Mouse (Mus musculus): ENCODE results near the gene Rpl15. TPM values are rescaled to one million over a fixed set of nuclear protein-coding genes. Genes with fewer than 3 reads are reported as not detected.
"Not testable (repeated sequence)": the region's sequence is repeated elsewhere in the genome, so short reads cannot be mapped to it uniquely, and the experiment has no call there.

The Rpl15 gene
- total and polyA plus RNA-seq, 3 experiments, result 1,059 to 2,467 (median 2,059) TPM

DNA sequence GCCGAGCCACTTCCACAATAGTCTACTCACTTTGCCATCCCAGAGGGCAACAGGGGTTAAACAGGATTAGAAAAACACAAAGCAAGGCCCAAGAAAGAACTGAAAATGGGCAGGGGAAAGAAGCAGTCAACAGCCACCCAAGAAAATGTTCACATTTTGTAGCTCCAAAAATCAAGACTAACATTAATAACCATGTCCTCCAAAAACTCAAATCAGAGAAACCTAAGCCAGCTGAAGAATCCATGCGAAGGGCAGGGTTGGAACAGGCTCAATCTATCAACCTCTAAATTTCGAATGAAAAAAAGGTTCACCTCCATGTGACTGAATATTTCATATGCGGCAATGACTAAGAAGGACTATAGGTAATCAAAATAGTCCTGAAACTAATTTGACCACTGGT, 33.8 kb downstream of the Rpl15 start:
- H3K27me3 ChIP-seq (replicated peaks), result peaks cover 11% of the 10 kb centered on the region
- H3K4me3 ChIP-seq (replicated peaks in 1 of 3; ENCODE audit: low read depth in 2 of 3, low read length in 2 of 3, poor library complexity in 1 of 3), result peak overlapping the region in 2 of 3 experiments; percentile 60 to 67
- dilution Hi-C loops (cut with MboI; ENCODE audit: extremely low pct_ligation_motif_present, extremely low pct_unique_long_range_greater_than_20kb, low sequenced_read_pairs), result no loop called here
- H3K27ac ChIP-seq (ENCODE audit: insufficient read depth, low read depth), result no peak overlapping the region
- no peaks in the 10 kb centered on the region for H3K36me3 ChIP-seq (replicated peaks in 1 of 2; ENCODE audit: control insufficient read depth in 1 of 2, insufficient read depth in 1 of 2, low read length in 1 of 2)
- H3K79me2 ChIP-seq (replicated peaks; ENCODE audit: control insufficient read depth, extremely low read depth, insufficient read depth, poor library complexity, severe bottlenecking), result no peaks in the 10 kb centered on the region
- H3K9me3 ChIP-seq (replicated peaks; ENCODE audit: low read length), result no peaks in the 10 kb centered on the region
- peak overlapping the region; percentile 56 for H3K9ac ChIP-seq (ENCODE audit: insufficient read depth, low read depth)
- peak overlapping the region; percentile 83 for H3K4me2 ChIP-seq (ENCODE audit: insufficient read depth, low read depth, poor library complexity, severe bottlenecking)
- H3K4me1 ChIP-seq (ENCODE audit: control insufficient read depth in 1 of 2, insufficient read depth in 2 of 2), result peaks cover 0 to 45% of the 10 kb centered on the region in 2 experiments; a peak in 2 of 4 replicates
- in situ Hi-C loops (cut with MboI; ENCODE audit: low pct_ligation_motif_present, low pct_unique_long_range_greater_than_20kb, low sequenced_read_pairs), result loop anchor here (5.0 kb wide), 1 partner anchor 35 kb away; the partner anchor contains the start of genes Nkiras1 and Rpl15
- DNase-seq (ENCODE audit: extremely low read depth), result no peak
- TF ChIP-seq POLR2AphosphoS2 (IDR thresholded peaks at IDR 0.05; ENCODE audit: low read depth, low read length) (no peak), SMC3 (IDR thresholded peaks at IDR 0.05; ENCODE audit: low read depth, low read length) (no peak), MEF2A (IDR thresholded peaks at IDR 0.05; ENCODE audit: borderline replicate concordance, low read depth, low read length) (no peak), MAX (IDR thresholded peaks at IDR 0.05; ENCODE audit: low read length) (0 out of 2 replicates have a peak, but pooled peaks have one; percentile 3), PAX5 (IDR thresholded peaks at IDR 0.05; ENCODE audit: low read length) (no peak), USF2 (conservative IDR thresholded peaks at IDR 0.05; ENCODE audit: low read depth, low read length) (no peak), NRF1 (IDR thresholded peaks at IDR 0.05; ENCODE audit: low read depth, low read length) (no peak), ELF1 (IDR thresholded peaks at IDR 0.05; ENCODE audit: low read depth, low read length) (no peak)

- H3K79me2 ChIP-seq (replicated peaks; ENCODE audit: control insufficient read depth, extremely low read depth, insufficient read depth, poor library complexity, severe bottlenecking); H3K36me3 ChIP-seq (replicated peaks in 1 of 2; ENCODE audit: control insufficient read depth in 1 of 2, insufficient read depth in 1 of 2, low read length in 1 of 2); H3K4me3 ChIP-seq (replicated peaks in 1 of 3; ENCODE audit: low read depth in 2 of 3, low read length in 2 of 3, poor library complexity in 1 of 3); H3K9me3 ChIP-seq (replicated peaks; ENCODE audit: low read length); H3K9ac ChIP-seq (ENCODE audit: insufficient read depth, low read depth); DNase-seq (ENCODE audit: extremely low read depth); dilution Hi-C loops (cut with MboI; ENCODE audit: extremely low pct_ligation_motif_present, extremely low pct_unique_long_range_greater_than_20kb, low sequenced_read_pairs); H3K27ac ChIP-seq (ENCODE audit: insufficient read depth, low read depth): not testable (repeated sequence)
- TF ChIP-seq ZNF384 (IDR thresholded peaks at IDR 0.05; ENCODE audit: low read depth, low read length), result peak; percentile 58
- H3K27me3 ChIP-seq (replicated peaks), result peaks cover 11% of the 10 kb centered on the region
- peaks cover 0 to 45% of the 10 kb centered on the region in 2 experiments; a peak in 2 of 4 replicates for H3K4me1 ChIP-seq (ENCODE audit: control insufficient read depth in 1 of 2, insufficient read depth in 2 of 2)
- H3K4me2 ChIP-seq (ENCODE audit: insufficient read depth, low read depth, poor library complexity, severe bottlenecking), result peak overlapping the region; percentile 83; the same call in 1 of the 2 replicates
- in situ Hi-C loops (cut with MboI; ENCODE audit: low pct_ligation_motif_present, low pct_unique_long_range_greater_than_20kb, low sequenced_read_pairs), result loop anchor here (5.0 kb wide), 1 partner anchor 36 kb away; the partner anchor contains the start of genes Nkiras1 and Rpl15
Observed at GRCm38 (mm10) chr14:18236496-18237235, 34.5 kb downstream of the Rpl15 start.

All from CH12.LX (cell line).